8 mouse cellular contexts compared by ENCODE assay signal in genomic region chr4:125029891-125030614, GRCm38 (mm10). TPM values are rescaled to one million over a fixed set of nuclear protein-coding genes. Genes with fewer than 3 reads are reported as not detected.
DNase-seq lines count a peak whose midpoint lies in the region; ATAC-seq and TF ChIP-seq lines count a peak whose summit lies in the region.

No protein-coding gene starts in this region.

- TF ChIP-seq EP300 in CH12.LX (IDR thresholded peaks at IDR 0.05; ENCODE audit: low read length), result no peak
- no peak for TF ChIP-seq EP300 in heart, postnatal 0 days (IDR thresholded peaks at IDR 0.05; ENCODE audit: low read depth)

- peak; percentile 91 for DNase-seq in CH12.LX (ENCODE audit: extremely low read depth)
- peak; percentile 87 for DNase-seq in c-Kit-positive CD71-positive TER-119-negative erythroid progenitor cells, embryonic 14.5 days (ENCODE audit: low read depth)
- peak; percentile 93 for DNase-seq in heart, postnatal 0 days (ENCODE audit: low spot score)
- DNase-seq in kidney, postnatal 4 days, result peak; percentile 97

- peak; percentile 97 for ATAC-seq in forebrain, embryonic 12.5 days (ENCODE audit: low FRiP score)
- peak; percentile 100 for ATAC-seq in heart, postnatal 0 days (ENCODE audit: insufficient read depth, low read depth)
- peak; percentile 100 for ATAC-seq in liver, embryonic 16.5 days (ENCODE audit: low read depth)
- peak; percentile 98 for ATAC-seq in neural tube, embryonic 13.5 days (ENCODE audit: low read depth)

- WGBS in forebrain, embryonic 12.5 days, result under 1% methylated on average over 50 of the region's 50 CpGs
- under 1% methylated on average over 50 of the region's 50 CpGs for WGBS in heart, postnatal 0 days
- WGBS in liver, embryonic 16.5 days (ENCODE audit: insufficient replicate concordance), result under 1% methylated on average over 50 of the region's 50 CpGs
- WGBS in neural tube, embryonic 13.5 days, result under 1% methylated on average over 50 of the region's 50 CpGs

- peak overlapping the region; percentile 84 for H3K4me2 ChIP-seq in CH12.LX (ENCODE audit: insufficient read depth, low read depth, poor library complexity, severe bottlenecking)
- peak overlapping the region; percentile 81 for H3K4me2 ChIP-seq in forebrain, embryonic 12.5 days
- H3K4me2 ChIP-seq in heart, postnatal 0 days (ENCODE audit: low read depth, low read length), result peak overlapping the region; percentile 88
- H3K4me2 ChIP-seq in liver, embryonic 16.5 days (ENCODE audit: low read depth, low read length), result peak overlapping the region; percentile 90
- H3K4me2 ChIP-seq in neural tube, embryonic 13.5 days, result peak overlapping the region; percentile 97

- peaks cover 45% of the 10 kb centered on the region for H3K79me2 ChIP-seq in CH12.LX (replicated peaks; ENCODE audit: control insufficient read depth, extremely low read depth, insufficient read depth, poor library complexity, severe bottlenecking)

- H3K27me3 ChIP-seq in CH12.LX (replicated peaks), result peaks cover 38% of the 10 kb centered on the region
- H3K27me3 ChIP-seq in forebrain, embryonic 12.5 days, result peaks cover 3% of the 10 kb centered on the region; the same call in 1 of the 2 replicates
- no peaks in the 10 kb centered on the region for H3K27me3 ChIP-seq in heart, postnatal 0 days (ENCODE audit: control insufficient read depth, insufficient read depth, low read length)
- H3K27me3 ChIP-seq in liver, embryonic 16.5 days (ENCODE audit: control insufficient read depth, insufficient read depth, low read depth, low read length), result peaks cover 2% of the 10 kb centered on the region; the same call in 1 of the 2 replicates
- H3K27me3 ChIP-seq in neural tube, embryonic 13.5 days, result peaks cover 16% of the 10 kb centered on the region; the same call in 1 of the 2 replicates
- H3K27me3 ChIP-seq in testis, adult 2 months (ENCODE audit: control insufficient read depth, insufficient read depth, low read length), result no peaks in the 10 kb centered on the region

- peaks cover 7 to 28% of the 10 kb centered on the region in 2 experiments for H3K36me3 ChIP-seq in CH12.LX (replicated peaks in 1 of 2; ENCODE audit: control insufficient read depth in 1 of 2, insufficient read depth in 1 of 2, low read length in 1 of 2)
- H3K36me3 ChIP-seq in forebrain, embryonic 12.5 days (replicated peaks), result peaks cover 5% of the 10 kb centered on the region
- peaks cover 2% of the 10 kb centered on the region; the same call in 1 of the 2 replicates for H3K36me3 ChIP-seq in heart, postnatal 0 days (replicated peaks; ENCODE audit: control insufficient read depth, insufficient read depth, low read length)
- H3K36me3 ChIP-seq in liver, embryonic 16.5 days (ENCODE audit: control insufficient read depth, insufficient read depth), result peaks cover 4% of the 10 kb centered on the region
- peaks cover 9% of the 10 kb centered on the region for H3K36me3 ChIP-seq in neural tube, embryonic 13.5 days
- H3K36me3 ChIP-seq in testis, adult 2 months (ENCODE audit: control insufficient read depth, insufficient read depth, low read length), result no peaks in the 10 kb centered on the region

- peak overlapping the region; percentile 61 to 98 (median 96) for H3K4me3 ChIP-seq in CH12.LX (replicated peaks in 1 of 3; ENCODE audit: low read depth in 2 of 3, low read length in 2 of 3, poor library complexity in 1 of 3)
- peak overlapping the region; percentile 71 for H3K4me3 ChIP-seq in forebrain, embryonic 12.5 days (replicated peaks)
- H3K4me3 ChIP-seq in heart, postnatal 0 days (ENCODE audit: low read depth, low read length), result peak overlapping the region; percentile 71
- H3K4me3 ChIP-seq in liver, embryonic 16.5 days (ENCODE audit: low read depth, low read length), result peak overlapping the region; percentile 88
- H3K4me3 ChIP-seq in neural tube, embryonic 13.5 days, result peak overlapping the region; percentile 98
- peak overlapping the region; percentile 98 for H3K4me3 ChIP-seq in testis, adult 2 months (ENCODE audit: control insufficient read depth, low read depth, low read length)

- no peaks in the 10 kb centered on the region for H3K9me3 ChIP-seq in CH12.LX (replicated peaks; ENCODE audit: low read length)
- no peaks in the 10 kb centered on the region for H3K9me3 ChIP-seq in forebrain, embryonic 12.5 days
- H3K9me3 ChIP-seq in heart, postnatal 0 days (replicated peaks; ENCODE audit: control insufficient read depth, low read length), result no peaks in the 10 kb centered on the region
- H3K9me3 ChIP-seq in liver, embryonic 16.5 days (replicated peaks; ENCODE audit: control insufficient read depth, low read length), result no peaks in the 10 kb centered on the region
- no peaks in the 10 kb centered on the region for H3K9me3 ChIP-seq in neural tube, embryonic 13.5 days

- TF ChIP-seq RAD21 in CH12.LX (IDR thresholded peaks at IDR 0.05; ENCODE audit: low read depth, low read length), result no peak

- H3K27ac ChIP-seq in CH12.LX (ENCODE audit: insufficient read depth, low read depth), result peak overlapping the region; percentile 50
- no peak overlapping the region; the same call in 1 of the 2 replicates for H3K27ac ChIP-seq in forebrain, embryonic 12.5 days
- H3K27ac ChIP-seq in heart, postnatal 0 days (ENCODE audit: low read depth), result peak overlapping the region; percentile 21; the same call in 1 of the 2 replicates
- peak overlapping the region; percentile 60 for H3K27ac ChIP-seq in liver, embryonic 16.5 days (ENCODE audit: low read length)
- peak overlapping the region; percentile 59 for H3K27ac ChIP-seq in neural tube, embryonic 13.5 days (replicated peaks)
- H3K27ac ChIP-seq in testis, adult 2 months (ENCODE audit: control insufficient read depth, insufficient read depth, low read depth, low read length), result peak overlapping the region; percentile 95

- in situ Hi-C loops in CH12.LX (cut with MboI; ENCODE audit: low pct_ligation_motif_present, low pct_unique_long_range_greater_than_20kb, low sequenced_read_pairs), result no loop called here

- peak overlapping the region; percentile 91 for H3K9ac ChIP-seq in CH12.LX (ENCODE audit: insufficient read depth, low read depth)
- peak overlapping the region; percentile 78 for H3K9ac ChIP-seq in forebrain, embryonic 12.5 days
- peak overlapping the region; percentile 80 for H3K9ac ChIP-seq in heart, postnatal 0 days (replicated peaks; ENCODE audit: low read depth, low read length)
- peak overlapping the region; percentile 84 for H3K9ac ChIP-seq in liver, embryonic 16.5 days (ENCODE audit: low read depth, low read length)
- H3K9ac ChIP-seq in neural tube, embryonic 13.5 days, result peak overlapping the region; percentile 94

- peaks cover 3 to 25% of the 10 kb centered on the region in 2 experiments; a peak in 3 of 4 replicates for H3K4me1 ChIP-seq in CH12.LX (ENCODE audit: control insufficient read depth in 1 of 2, insufficient read depth in 2 of 2)
- peaks cover 15% of the 10 kb centered on the region for H3K4me1 ChIP-seq in forebrain, embryonic 12.5 days
- H3K4me1 ChIP-seq in heart, postnatal 0 days (ENCODE audit: control insufficient read depth, insufficient read depth), result peaks cover 9% of the 10 kb centered on the region; the same call in 1 of the 2 replicates
- H3K4me1 ChIP-seq in liver, embryonic 16.5 days (ENCODE audit: control insufficient read depth, low read depth, low read length), result peaks cover 12% of the 10 kb centered on the region
- H3K4me1 ChIP-seq in neural tube, embryonic 13.5 days (replicated peaks), result peaks cover 32% of the 10 kb centered on the region
- no peaks in the 10 kb centered on the region; the same call in 1 of the 2 replicates for H3K4me1 ChIP-seq in testis, adult 2 months (ENCODE audit: control insufficient read depth, insufficient read depth, low read length)

- no peak for TF ChIP-seq CTCF in CH12.LX (conservative IDR thresholded peaks at IDR 0.05 in 1 of 2, IDR thresholded peaks at IDR 0.05 in 1 of 2; ENCODE audit: low read depth in 2 of 2, low read length in 2 of 2)
- no peak for TF ChIP-seq CTCF in heart, postnatal 0 days (IDR thresholded peaks at IDR 0.05; ENCODE audit: low read depth)
- no peak for TF ChIP-seq CTCF in testis, adult 2 months (IDR thresholded peaks at IDR 0.05; ENCODE audit: control insufficient read depth, insufficient read depth, insufficient replicate concordance, low read depth, low read length)

- peak; percentile 96 for TF ChIP-seq POLR2A in CH12.LX (IDR thresholded peaks at IDR 0.05; ENCODE audit: low read depth, low read length)
- TF ChIP-seq POLR2A in testis, adult 2 months (IDR thresholded peaks at IDR 0.05; ENCODE audit: control insufficient read depth, low read depth, low read length), result peak; percentile 100

- dilution Hi-C loops in CH12.LX (cut with MboI; ENCODE audit: extremely low pct_ligation_motif_present, extremely low pct_unique_long_range_greater_than_20kb, low sequenced_read_pairs), result no loop called here

RNA-seq across cellular contexts. Expression of gene Gnl2, which starts 13.7 kb away (rescaled TPM):
- total RNA-seq in CH12.LX (2012; rRNA removed) (65.0 and 79.1 TPM in 2 replicates), CH12.LX (2014; rRNA removed) (66.8 and 80.4 TPM in 2 replicates)
- 139 and 162 TPM in 2 replicates for polyA plus RNA-seq in CH12.LX (2012; ENCODE audit: insufficient read length, low read depth)
- 97.1 and 103 TPM in 2 replicates for polyA plus RNA-seq in forebrain, embryonic 12.5 days (2016; fragmentation: Nextera tagmentation; extraction: Ambion mirVana)
- total RNA-seq in heart, postnatal 0 days (2014; rRNA removed; ENCODE audit: low replicate concordance), result 15.5 and 21.1 TPM in 2 replicates
- 44.2 and 47.4 TPM in 2 replicates for polyA plus RNA-seq in heart, postnatal 0 days (2015; fragmentation: Nextera tagmentation; extraction: Ambion mirVana)
- 30.1 TPM in 2 replicates for polyA plus RNA-seq in liver, embryonic 16.5 days (2015; fragmentation: Nextera tagmentation; extraction: Ambion mirVana)
- polyA plus RNA-seq in neural tube, embryonic 13.5 days (2015; fragmentation: Nextera tagmentation; extraction: Ambion mirVana), result 91.6 and 94.2 TPM in 2 replicates
- polyA plus RNA-seq in testis, adult 2 months (2012; rRNA removed), result 24.5 and 25.3 TPM in 2 replicates

RNA-seq across cellular contexts. Expression of gene Dnali1, which starts 35.5 kb away (rescaled TPM):
- total RNA-seq in CH12.LX (2012; rRNA removed) (1.2 and 2.1 TPM in 2 replicates), CH12.LX (2014; rRNA removed) (1.1 and 1.3 TPM in 2 replicates)
- polyA plus RNA-seq in CH12.LX (2012; ENCODE audit: insufficient read length, low read depth), result 2.3 and 2.7 TPM in 2 replicates
- polyA plus RNA-seq in forebrain, embryonic 12.5 days (2016; fragmentation: Nextera tagmentation; extraction: Ambion mirVana), result 0.28 and 0.41 TPM in 2 replicates
- not detected in 2 replicates for total RNA-seq in heart, postnatal 0 days (2014; rRNA removed; ENCODE audit: low replicate concordance)
- 0.27 TPM in 1 of 2 replicates, not detected in the other for polyA plus RNA-seq in heart, postnatal 0 days (2015; fragmentation: Nextera tagmentation; extraction: Ambion mirVana)
- not detected in 2 replicates for polyA plus RNA-seq in liver, embryonic 16.5 days (2015; fragmentation: Nextera tagmentation; extraction: Ambion mirVana)
- polyA plus RNA-seq in neural tube, embryonic 13.5 days (2015; fragmentation: Nextera tagmentation; extraction: Ambion mirVana), result 0.54 and 0.63 TPM in 2 replicates
- polyA plus RNA-seq in testis, adult 2 months (2012; rRNA removed), result 185 and 189 TPM in 2 replicates

RNA-seq across cellular contexts. Expression of gene Snip1, which starts 36.4 kb away (rescaled TPM):
- total RNA-seq in CH12.LX (2012; rRNA removed), result 23.5 and 28.7 TPM in 2 replicates
- 38.8 and 46.6 TPM in 2 replicates for total RNA-seq in CH12.LX (2014; rRNA removed)
- polyA plus RNA-seq in CH12.LX (2012; ENCODE audit: insufficient read length, low read depth), result 25.0 and 25.8 TPM in 2 replicates
- 29.8 and 32.2 TPM in 2 replicates for polyA plus RNA-seq in forebrain, embryonic 12.5 days (2016; fragmentation: Nextera tagmentation; extraction: Ambion mirVana)
- 15.9 and 29.2 TPM in 2 replicates for total RNA-seq in heart, postnatal 0 days (2014; rRNA removed; ENCODE audit: low replicate concordance)
- polyA plus RNA-seq in heart, postnatal 0 days (2015; fragmentation: Nextera tagmentation; extraction: Ambion mirVana), result 9.9 and 10.5 TPM in 2 replicates
- 10.8 and 11.6 TPM in 2 replicates for polyA plus RNA-seq in liver, embryonic 16.5 days (2015; fragmentation: Nextera tagmentation; extraction: Ambion mirVana)
- 23.8 and 27.9 TPM in 2 replicates for polyA plus RNA-seq in neural tube, embryonic 13.5 days (2015; fragmentation: Nextera tagmentation; extraction: Ambion mirVana)
- polyA plus RNA-seq in testis, adult 2 months (2012; rRNA removed), result 17.2 and 19.1 TPM in 2 replicates

RNA-seq across cellular contexts. Expression of gene Rspo1, which starts 43.8 kb away (rescaled TPM):
- 0.25 and 0.29 TPM in 2 replicates for total RNA-seq in CH12.LX (2012; rRNA removed)
- total RNA-seq in CH12.LX (2014; rRNA removed), result 0.31 and 0.36 TPM in 2 replicates
- 0.50 and 0.87 TPM in 2 replicates for polyA plus RNA-seq in CH12.LX (2012; ENCODE audit: insufficient read length, low read depth)
- polyA plus RNA-seq in forebrain, embryonic 12.5 days (2016; fragmentation: Nextera tagmentation; extraction: Ambion mirVana), result 20.3 and 26.2 TPM in 2 replicates
- 3.8 and 4.0 TPM in 2 replicates for total RNA-seq in heart, postnatal 0 days (2014; rRNA removed; ENCODE audit: low replicate concordance)
- 1.7 and 1.9 TPM in 2 replicates for polyA plus RNA-seq in heart, postnatal 0 days (2015; fragmentation: Nextera tagmentation; extraction: Ambion mirVana)
- polyA plus RNA-seq in liver, embryonic 16.5 days (2015; fragmentation: Nextera tagmentation; extraction: Ambion mirVana), result 0.50 and 0.64 TPM in 2 replicates
- 1.5 and 1.7 TPM in 2 replicates for polyA plus RNA-seq in neural tube, embryonic 13.5 days (2015; fragmentation: Nextera tagmentation; extraction: Ambion mirVana)
- 1.1 and 1.7 TPM in 2 replicates for polyA plus RNA-seq in testis, adult 2 months (2012; rRNA removed)

RNA-seq across cellular contexts. Expression of gene Meaf6, which starts 54.9 kb away (rescaled TPM):
- total RNA-seq in CH12.LX (2012; rRNA removed), result 29.3 and 37.5 TPM in 2 replicates
- total RNA-seq in CH12.LX (2014; rRNA removed), result 24.1 and 26.4 TPM in 2 replicates
- polyA plus RNA-seq in CH12.LX (2012; ENCODE audit: insufficient read length, low read depth), result 52.8 and 53.8 TPM in 2 replicates
- 128 and 138 TPM in 2 replicates for polyA plus RNA-seq in forebrain, embryonic 12.5 days (2016; fragmentation: Nextera tagmentation; extraction: Ambion mirVana)
- 11.0 and 28.9 TPM in 2 replicates for total RNA-seq in heart, postnatal 0 days (2014; rRNA removed; ENCODE audit: low replicate concordance)
- 28.9 and 33.2 TPM in 2 replicates for polyA plus RNA-seq in heart, postnatal 0 days (2015; fragmentation: Nextera tagmentation; extraction: Ambion mirVana)
- 15.9 and 17.8 TPM in 2 replicates for polyA plus RNA-seq in liver, embryonic 16.5 days (2015; fragmentation: Nextera tagmentation; extraction: Ambion mirVana)
- polyA plus RNA-seq in neural tube, embryonic 13.5 days (2015; fragmentation: Nextera tagmentation; extraction: Ambion mirVana), result 150 and 151 TPM in 2 replicates
- 63.2 and 67.3 TPM in 2 replicates for polyA plus RNA-seq in testis, adult 2 months (2012; rRNA removed)

Comparison
In these comparisons a context has a peak if more than half of its experiments do, and no peak if none do; other contexts are left out.
1. RNA of gene Dnali1, which starts 35.5 kb away (polyA plus RNA-seq): 185 to 189 TPM in testis, adult 2 months; 2.3 to 2.7 TPM in CH12.LX, 0.54 to 0.63 TPM in neural tube, embryonic 13.5 days, 0.28 to 0.41 TPM in forebrain, embryonic 12.5 days, 0.27 TPM in heart, postnatal 0 days and not detected in liver, embryonic 16.5 days; every median in the first group is over 10 times any median in the second.
2. Peak in every context shown above with its lines, with median percentiles within 50 percentile points of each other: DNase-seq, H3K4me2 ChIP-seq, H3K4me3 ChIP-seq, H3K9ac ChIP-seq and ATAC-seq.